Mouse (Mus musculus): Measurements from ENCODE around the gene Eif2ak2.
A peak's percentile ranks its signal among the peaks of the same experiment; 100 is the strongest.

- TF ChIP-seq CTCF (IDR thresholded peaks at IDR 0.05; ENCODE audit: extremely low read depth, insufficient read depth, low read length), result no peak
- peak; percentile 76 for TF ChIP-seq POLR2A (IDR thresholded peaks at IDR 0.05; ENCODE audit: extremely low read depth, insufficient read depth, low read length)
Observed at GRCm38 (mm10) chr17:78834856-78835835, 47.2 kb downstream of the Eif2ak2 start, which contains the start of the genes Heatr5b and Gpatch11.
